Mouse (Mus musculus): Measurements from ENCODE around the gene Gns.
A peak's percentile ranks its signal among the peaks of the same experiment; 100 is the strongest.

Gene Gns

GRCm38 (mm10) chr10:121403104-121403503 is 38.2 kb downstream of the Gns start:
- no peak for DNase-seq (ENCODE audit: low read depth)

- DNase-seq (ENCODE audit: low read depth): no peak
These were observed 39.1 kb downstream of the Gns start for GRCm38 (mm10) chr10:121403946-121404345.

GRCm38 (mm10) chr10:121409717-121410116 is 44.8 kb downstream of the Gns start:
- peak; percentile 85 for DNase-seq (ENCODE audit: low read depth)

GRCm38 (mm10) chr10:121411721-121412455 is 47.0 kb downstream of the Gns start:
- no peak for DNase-seq (ENCODE audit: low read depth)

DNA sequence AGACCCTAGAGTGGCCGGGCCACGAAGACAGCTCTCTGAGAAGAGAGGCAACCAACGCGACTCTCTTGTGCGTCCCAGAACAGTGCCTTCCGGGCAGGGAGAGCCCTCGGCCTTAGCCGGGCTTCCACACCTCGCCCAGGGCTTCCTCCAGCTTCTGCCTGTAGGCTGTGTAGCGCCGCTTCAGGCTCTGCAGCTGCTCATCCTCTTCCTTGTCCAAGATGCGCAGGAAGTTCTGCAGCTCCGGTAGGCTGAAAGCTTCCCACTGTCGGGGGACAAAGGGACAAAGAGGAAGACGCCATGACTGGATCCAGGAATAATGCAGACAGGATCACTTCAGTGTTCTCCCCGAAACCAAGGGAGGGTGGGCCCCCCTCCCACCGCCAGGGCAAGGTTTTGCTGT is 47.9 kb downstream of the Gns start:
- DNase-seq (ENCODE audit: low read depth): no peak

- no peak for DNase-seq (ENCODE audit: low read depth)
These were observed 49.2 kb downstream of the Gns start for GRCm38 (mm10) chr10:121414127-121414526.

GRCm38 (mm10) chr10:121418835-121419234 is 53.9 kb downstream of the Gns start:
- DNase-seq (ENCODE audit: low read depth): no peak

- no peak for DNase-seq (ENCODE audit: low read depth)
These were observed 55.0 kb downstream of the Gns start for GRCm38 (mm10) chr10:121419640-121420470.

DNA sequence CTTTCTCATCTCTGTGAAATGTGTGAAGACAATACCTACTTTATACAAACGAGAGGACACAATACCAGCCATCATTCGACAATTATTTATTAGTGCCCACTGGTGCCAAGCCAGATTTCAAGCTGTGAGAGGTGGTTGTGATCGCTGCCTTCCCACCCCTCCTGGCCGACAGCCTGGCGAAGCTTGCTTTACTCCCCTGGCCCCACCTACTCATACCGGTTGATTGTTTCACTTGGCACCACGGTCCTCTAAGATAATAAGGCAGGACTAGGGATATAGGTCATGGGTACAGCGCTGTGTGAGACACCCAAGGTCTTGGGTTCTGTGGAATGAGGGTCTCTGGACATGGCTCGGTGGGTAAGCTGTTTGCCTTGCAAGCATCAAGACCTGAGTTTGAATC is 56.1 kb downstream of the Gns start:
- DNase-seq (ENCODE audit: low read depth): no peak

- no peak for DNase-seq (ENCODE audit: low read depth)
These were observed 56.9 kb downstream of the Gns start for GRCm38 (mm10) chr10:121421657-121422290.

- no peak for DNase-seq (ENCODE audit: low read depth)
These were observed 57.4 kb downstream of the Gns start for GRCm38 (mm10) chr10:121422294-121422693.

DNA sequence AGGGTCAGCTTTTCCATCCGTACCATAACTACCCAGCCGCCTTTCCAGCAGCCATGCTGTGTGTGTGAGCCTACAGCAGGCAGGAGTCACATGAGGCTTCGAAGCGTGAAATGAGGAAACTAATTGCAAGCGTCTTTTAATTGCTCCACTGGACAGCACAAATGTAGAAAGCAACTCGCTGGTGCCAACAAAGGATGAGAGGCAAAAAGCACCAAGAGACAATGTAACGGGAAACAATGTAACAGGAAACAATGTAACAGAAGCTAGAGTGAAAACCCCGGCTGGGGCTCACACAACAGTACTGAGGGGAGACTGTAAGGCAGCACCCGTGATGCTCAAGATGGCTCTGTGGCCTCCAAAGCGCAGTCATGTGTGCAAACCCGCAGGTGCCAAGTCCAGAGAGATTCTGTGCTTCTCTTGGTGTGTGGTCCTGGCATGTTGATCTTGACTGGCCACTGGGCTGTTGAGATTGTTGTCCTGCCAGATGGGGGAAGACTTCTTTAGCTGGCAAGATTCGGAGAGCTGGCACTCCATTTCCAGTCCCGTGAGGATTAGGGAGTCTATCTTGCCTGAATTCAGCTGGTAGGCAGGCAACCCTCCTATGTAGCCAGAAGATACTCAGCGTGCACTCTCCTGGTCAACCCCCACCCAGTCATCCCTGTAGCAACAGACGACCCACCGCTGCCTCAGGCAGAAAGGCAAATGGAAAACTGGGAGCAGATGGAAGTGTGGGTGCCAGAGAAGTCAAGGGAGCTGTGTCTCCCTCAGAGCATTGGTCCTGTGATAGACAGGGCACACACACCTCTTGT is 58.9 kb downstream of the Gns start:
- no peak for DNase-seq (ENCODE audit: low read depth)

DNA sequence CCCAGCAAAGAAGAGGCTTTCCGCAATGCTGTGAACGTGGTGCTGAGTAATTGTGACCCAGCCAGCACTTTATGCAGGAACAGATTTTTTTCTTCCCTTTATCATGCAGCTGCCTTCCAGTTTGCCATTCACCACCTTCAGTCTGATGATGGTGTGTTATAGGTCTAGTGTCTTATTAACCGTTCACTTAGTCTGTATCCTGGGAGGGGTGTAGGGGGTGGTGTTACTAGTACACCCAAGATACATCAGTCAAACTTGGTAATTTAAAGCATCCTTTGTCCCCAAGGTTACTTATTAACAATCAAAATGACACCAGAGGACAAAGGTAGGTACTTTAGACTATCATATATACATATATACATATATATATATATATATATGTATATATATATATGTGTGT is 59.6 kb downstream of the Gns start:
- DNase-seq (ENCODE audit: low read depth): no peak

DNA sequence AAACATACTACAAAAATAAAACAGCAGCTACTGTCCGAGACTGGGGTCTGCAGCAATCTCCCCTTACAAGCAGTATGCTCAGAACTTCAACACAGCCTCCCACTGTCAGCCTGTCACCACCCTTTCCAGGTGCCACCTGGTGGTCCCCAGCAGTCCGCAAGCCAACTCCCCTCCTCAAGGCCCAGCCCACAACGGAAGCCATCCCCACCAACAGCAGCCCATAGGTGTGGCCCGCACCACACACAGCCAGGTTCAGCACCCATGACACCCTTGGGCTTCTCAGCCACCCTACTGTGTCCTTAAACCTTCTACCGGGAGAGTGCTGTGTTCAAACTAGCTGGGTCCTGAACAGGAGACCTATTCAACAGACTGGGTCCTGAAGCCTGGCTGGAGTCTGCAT is 60.2 kb downstream of the Gns start:
- no peak for DNase-seq (ENCODE audit: low read depth)

- no peak for DNase-seq (ENCODE audit: low read depth)
These were observed 60.7 kb downstream of the Gns start for GRCm38 (mm10) chr10:121425506-121426025.

GRCm38 (mm10) chr10:121426458-121427070 is 61.7 kb downstream of the Gns start:
- no peak for DNase-seq (ENCODE audit: low read depth)

DNA sequence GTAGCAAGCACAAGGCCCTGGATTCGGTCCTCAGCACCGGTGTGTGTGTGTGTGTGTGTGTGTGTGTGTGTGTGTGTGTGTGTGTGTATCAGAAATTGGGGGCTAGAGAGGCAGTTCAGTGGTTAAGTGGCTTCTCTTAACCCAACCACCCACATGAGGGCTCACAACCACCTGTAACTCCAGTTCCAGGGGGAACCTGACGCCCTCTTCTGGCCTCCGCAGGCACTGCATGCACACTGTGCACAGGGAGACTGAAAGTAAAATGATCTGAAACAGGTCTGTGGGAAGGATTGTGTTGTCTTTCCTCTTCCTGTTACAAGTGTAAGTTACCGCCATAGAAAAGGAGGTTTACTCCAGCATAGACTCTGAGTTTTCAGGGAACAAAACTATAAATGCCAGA is 62.2 kb downstream of the Gns start:
- DNase-seq (ENCODE audit: low read depth): no peak

DNA sequence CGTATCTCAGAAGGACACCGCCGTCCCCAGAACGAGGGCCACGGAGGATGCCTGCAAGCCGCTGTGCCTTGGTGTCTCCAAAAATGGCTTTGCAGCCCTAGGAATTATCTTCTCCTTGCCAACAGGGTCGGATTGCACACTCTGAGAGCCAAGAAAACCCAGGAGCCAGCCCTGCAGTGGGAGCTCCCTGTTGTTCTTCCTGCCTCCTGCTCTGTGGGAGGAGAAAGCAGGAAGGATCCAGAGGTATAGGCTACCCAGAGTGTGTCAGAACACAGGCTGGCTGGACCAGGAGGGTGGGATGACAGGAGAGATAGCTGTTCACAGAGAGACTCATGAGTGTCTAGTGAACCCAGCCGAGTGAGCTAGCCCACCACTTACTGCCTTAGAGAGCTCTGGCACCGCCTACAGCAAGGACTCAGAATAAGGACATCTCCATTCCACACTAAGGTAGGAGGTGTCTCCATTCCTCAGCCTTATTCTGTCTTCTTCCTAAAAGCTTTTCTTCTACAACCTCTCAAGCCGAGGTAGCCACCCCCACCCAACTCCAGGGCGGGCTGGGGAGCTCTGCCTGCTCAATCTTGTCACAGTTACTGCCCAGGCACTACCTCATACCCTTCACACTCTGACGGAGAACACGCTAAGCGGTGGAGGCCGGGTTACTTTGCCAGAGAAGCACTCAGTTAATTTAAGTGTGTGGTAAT is 63.3 kb downstream of the Gns start:
- DNase-seq (ENCODE audit: low read depth): no peak

- DNase-seq (ENCODE audit: low read depth): peak; percentile 38
These were observed 64.2 kb downstream of the Gns start for GRCm38 (mm10) chr10:121429089-121429488.

GRCm38 (mm10) chr10:121429581-121429980 is 64.7 kb downstream of the Gns start:
- no peak for DNase-seq (ENCODE audit: low read depth)
